Mouse (Mus musculus) cortical plate, adult 2 months (tissue): ENCODE measurements around the gene 5031410I06Rik.

Experiments
- CTCF ChIP-seq: fragments of 200-500 bp; IDR thresholded peaks from 2 replicates; pipeline ENCODE4 v1.5.1; 2011; ENCODE audit warnings: mild to moderate bottlenecking, control low read depth, low read length; ENCODE audit not compliant: insufficient read depth; ENCODE audit errors: extremely low read depth
- POLR2A ChIP-seq: fragments of 200-500 bp; IDR thresholded peaks from 2 replicates; pipeline ENCODE4 v1.6.1; 2011; ENCODE audit warnings: mild to moderate bottlenecking, low read length, control low read depth; ENCODE audit not compliant: insufficient read depth; ENCODE audit errors: extremely low read depth

- no peak for TF ChIP-seq POLR2A
- no peak for TF ChIP-seq CTCF
Measured at GRCm38 (mm10) chr5:26070716-26071115, 34.4 kb downstream of the 5031410I06Rik start.
